Mouse (Mus musculus) stomach, embryonic 14.5 days (tissue): Measurements from ENCODE around the gene Bnc2. TPM values are rescaled to one million over a fixed set of nuclear protein-coding genes. Genes with fewer than 3 reads are reported as not detected.

Source experiments
- ATAC-seq: fragments of 200-750 bp; cut with Nextera tagmentation; 2 replicates; pipeline ENCODE4 v1.8.0; 2017; ENCODE audit warnings: low read depth, moderate TSS enrichment; ENCODE audit not compliant: insufficient number of reproducible peaks, insufficient read depth, low FRiP score
- H3K27ac ChIP-seq: fragments of 300-500 bp; sonication (generic); 2 replicates; pipeline ENCODE4 v1.5.1; 2014; ENCODE audit warnings: mild to moderate bottlenecking, low read length, moderate library complexity, mixed read lengths
- H3K27me3 ChIP-seq: fragments of 300-500 bp; sonication (generic); 2 replicates; pipeline ENCODE4 v1.6.1; 2014; ENCODE audit warnings: low read length, control low read depth, mixed read lengths; ENCODE audit not compliant: control insufficient read depth, insufficient read depth
- H3K36me3 ChIP-seq: fragments of 300-500 bp; sonication (generic); 2 replicates; pipeline ENCODE4 v1.6.1; 2014; ENCODE audit warnings: mild to moderate bottlenecking, control low read depth, low read length, moderate library complexity, mixed read lengths; ENCODE audit not compliant: control insufficient read depth, insufficient read depth
- H3K4me1 ChIP-seq: fragments of 300-500 bp; sonication (generic); 2 replicates; pipeline ENCODE4 v1.6.1; 2014; ENCODE audit warnings: low read length, control low read depth, mixed read lengths; ENCODE audit not compliant: control insufficient read depth, insufficient read depth
- H3K4me2 ChIP-seq: fragments of 300-500 bp; sonication (generic); replicated peaks from 2 replicates; pipeline ENCODE4 v1.6.1; 2014; ENCODE audit warnings: low read depth, low read length, control low read depth
- H3K4me3 ChIP-seq: fragments of 300-500 bp; sonication (generic); 2 replicates; pipeline ENCODE4 v1.5.1; 2014; ENCODE audit warnings: low read depth, low read length, control low read depth
- H3K9ac ChIP-seq: fragments of 300-500 bp; sonication (generic); replicated peaks from 2 replicates; pipeline ENCODE4 v1.6.1; 2014; ENCODE audit warnings: low read depth, mild to moderate bottlenecking, control low read depth, low read length, moderate library complexity, mixed read lengths
- H3K9me3 ChIP-seq: fragments of 300-500 bp; sonication (generic); 2 replicates; pipeline ENCODE4 v1.6.1; 2016; ENCODE audit warnings: low read depth, low read length, control low read depth; ENCODE audit not compliant: control insufficient read depth
- WGBS: fragments of 180-500 bp; shearing (Covaris S2); extraction: QIAGEN DNeasy Blood & Tissue Kit; methylation state at CpG from one replicate; pipeline ENCODE4 v1.1.7; 2014; 5-methylcytosine and 5-hydroxymethylcytosine counted together
- polyA plus RNA-seq: library from polyadenylated mRNA; unstranded; fragments of >200 nt; fragmentation: Nextera tagmentation; extraction: Ambion mirVana; gene quantifications from 2 replicates; pipeline ENCODE4 v1.2.1, GENCODE M21; 2014

Bnc2 gene
- polyA plus RNA-seq, 1 experiment from 2014 or later, result 35.7 TPM

DNA sequence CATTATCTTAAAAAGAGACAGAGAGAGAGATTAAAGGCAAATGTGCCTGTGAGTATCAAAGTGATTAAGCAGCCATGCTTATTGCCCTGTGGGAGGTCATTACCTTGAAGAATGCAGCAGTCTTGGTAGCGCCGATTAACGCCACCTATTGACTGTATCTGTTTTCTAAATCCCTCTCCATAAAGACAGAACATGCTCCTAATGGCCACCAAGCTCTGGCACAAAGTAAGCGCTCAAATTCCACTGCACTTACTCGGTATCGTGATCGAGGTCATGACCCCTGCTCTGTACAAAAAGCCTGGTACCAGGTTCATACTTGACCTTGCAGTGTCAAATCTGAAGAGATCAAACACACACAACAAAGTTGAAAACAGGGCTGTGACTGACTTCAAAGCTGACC, 442.7 kb downstream of the Bnc2 start:
- Histone ChIP-seq H3K9ac (no peak overlapping the region), H3K27ac (no peak overlapping the region), H3K27me3 (no peaks in the 10 kb centered on the region), H3K36me3 (no peaks in the 10 kb centered on the region), H3K9me3 (no peaks in the 10 kb centered on the region), H3K4me3 (no peak overlapping the region), H3K4me1 (no peaks in the 10 kb centered on the region), H3K4me2 (no peak overlapping the region)
- WGBS, result 64% methylated on average over 7 of the region's 7 CpGs
- no peak for ATAC-seq

DNA sequence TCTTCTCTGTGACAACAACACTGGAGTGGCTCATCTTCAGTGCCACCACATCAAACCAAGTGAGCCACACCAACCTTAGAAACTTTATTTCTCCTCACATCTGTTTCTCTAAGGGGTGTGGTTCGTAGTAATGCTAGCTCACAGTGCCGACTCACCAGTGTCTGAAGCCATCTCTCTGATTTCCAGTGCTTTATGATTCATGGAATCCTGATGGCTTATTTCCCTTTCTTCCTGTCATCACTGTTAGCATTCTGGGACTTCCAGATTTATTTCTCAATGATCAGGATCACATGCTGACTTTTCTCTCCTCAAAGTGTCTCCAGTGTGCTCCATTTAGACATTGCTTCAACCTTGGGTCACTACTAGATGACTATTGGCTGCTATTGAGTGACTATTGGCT, 443.8 kb downstream of the Bnc2 start:
- H3K27ac ChIP-seq, result no peak overlapping the region
- WGBS, result 85% methylated on average over 2 of the region's 2 CpGs
- H3K36me3 ChIP-seq, result no peaks in the 10 kb centered on the region
- H3K9ac ChIP-seq, result no peak overlapping the region
- H3K4me2 ChIP-seq, result no peak overlapping the region
- no peak for ATAC-seq
- no peaks in the 10 kb centered on the region for H3K9me3 ChIP-seq
- no peaks in the 10 kb centered on the region for H3K27me3 ChIP-seq
- no peaks in the 10 kb centered on the region for H3K4me1 ChIP-seq
- H3K4me3 ChIP-seq, result no peak overlapping the region

- no peaks in the 10 kb centered on the region for H3K9me3 ChIP-seq
- no peak for ATAC-seq
- H3K4me2 ChIP-seq, result no peak overlapping the region
- no peak overlapping the region for H3K27ac ChIP-seq
- no peak overlapping the region for H3K4me3 ChIP-seq
- H3K9ac ChIP-seq, result no peak overlapping the region
- H3K36me3 ChIP-seq, result no peaks in the 10 kb centered on the region
- no peaks in the 10 kb centered on the region for H3K27me3 ChIP-seq
- 62% methylated on average over 10 of the region's 10 CpGs for WGBS
- H3K4me1 ChIP-seq, result no peaks in the 10 kb centered on the region
Measured at GRCm38 (mm10) chr4:84229189-84229960, 445.7 kb downstream of the Bnc2 start.

DNA sequence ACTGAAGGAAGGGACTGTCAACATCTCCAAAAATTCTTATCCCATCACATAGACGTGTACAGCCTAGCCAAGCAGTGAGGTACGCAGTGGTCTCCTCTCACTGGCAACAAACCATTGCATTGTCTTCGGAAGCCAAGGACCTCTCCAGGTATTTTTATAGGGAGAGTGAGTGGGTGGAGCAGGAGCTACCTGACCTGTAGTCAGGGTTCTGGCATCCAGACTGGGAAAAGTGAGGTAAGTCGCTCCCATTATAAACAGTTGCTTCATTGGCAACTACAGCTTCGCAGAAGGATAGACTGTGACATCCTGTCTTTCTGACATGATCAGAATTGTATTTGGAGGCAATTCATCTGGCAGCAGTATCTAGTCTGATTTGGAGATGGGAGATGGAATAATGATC, 446.5 kb downstream of the Bnc2 start:
- no peaks in the 10 kb centered on the region for H3K9me3 ChIP-seq
- no peak overlapping the region for H3K9ac ChIP-seq
- no peak overlapping the region for H3K4me2 ChIP-seq
- no peak for ATAC-seq
- H3K36me3 ChIP-seq, result no peaks in the 10 kb centered on the region
- H3K4me1 ChIP-seq, result no peaks in the 10 kb centered on the region
- H3K4me3 ChIP-seq, result no peak overlapping the region
- H3K27ac ChIP-seq, result no peak overlapping the region
- 91% methylated on average over 5 of the region's 5 CpGs for WGBS
- no peaks in the 10 kb centered on the region for H3K27me3 ChIP-seq

Other genes with a start within 250 kb of the Bnc2 start
- 16.3 and 17.8 TPM in 2 replicates for gene Cntln, start 209.0 kb upstream of the Bnc2 start, polyA plus RNA-seq